Mouse (Mus musculus) cerebellum, postnatal 10 days (tissue): ENCODE measurements around the gene 4930564D02Rik.
A peak's percentile ranks its signal among the peaks of the same experiment; 100 is the strongest.

ENCODE experiments used
- DNase-seq, 2 experiments: peaks; one replicate each; pipeline ENCODE4 v3.0.0; 2021; ENCODE audit warnings: mixed read lengths in 2 of 2

The 4930564D02Rik gene

DNA sequence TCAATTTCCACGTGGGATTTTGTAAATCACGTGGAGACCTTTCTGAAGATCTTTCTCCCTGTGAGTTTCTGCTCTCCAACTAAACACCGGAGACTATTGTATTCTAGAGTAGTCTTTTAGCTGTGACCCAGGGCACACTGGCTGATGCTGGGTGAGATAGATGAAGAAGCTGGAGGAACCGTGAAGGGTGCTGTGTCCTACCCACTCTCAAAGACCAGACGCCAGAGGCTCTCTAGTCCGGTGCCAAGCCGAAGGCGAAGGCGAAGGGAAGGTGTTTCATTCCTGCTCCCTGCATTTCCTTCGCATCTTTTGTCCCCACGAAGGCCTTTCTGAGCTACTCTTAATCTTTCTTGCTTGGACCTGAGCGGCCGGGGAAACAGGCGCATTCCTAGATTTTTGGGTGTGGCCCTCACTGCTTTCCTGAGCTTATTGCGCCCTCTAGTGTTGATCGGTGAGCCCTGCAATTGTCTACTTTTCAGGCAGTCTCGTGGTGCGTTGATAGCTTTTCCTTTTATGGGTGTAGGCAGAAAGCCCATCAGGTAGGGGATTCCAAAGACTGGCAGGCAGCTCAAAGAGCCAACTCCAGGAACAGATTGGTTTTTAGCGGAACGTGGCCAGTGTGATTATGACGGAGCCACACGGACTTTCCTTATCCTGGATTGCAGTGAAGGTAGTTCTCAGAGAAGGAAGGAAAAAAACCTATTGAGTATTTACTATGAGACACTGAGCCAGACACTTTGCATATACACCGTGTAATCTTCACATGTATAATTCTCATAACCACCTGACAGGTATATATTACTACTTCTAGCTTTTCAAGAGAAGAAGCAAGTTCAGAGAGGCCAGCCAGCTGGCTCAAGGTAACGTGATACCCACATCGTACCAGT is 7.8 kb upstream of the 4930564D02Rik start:
- DNase-seq: peak; percentile 92 to 95

DNA sequence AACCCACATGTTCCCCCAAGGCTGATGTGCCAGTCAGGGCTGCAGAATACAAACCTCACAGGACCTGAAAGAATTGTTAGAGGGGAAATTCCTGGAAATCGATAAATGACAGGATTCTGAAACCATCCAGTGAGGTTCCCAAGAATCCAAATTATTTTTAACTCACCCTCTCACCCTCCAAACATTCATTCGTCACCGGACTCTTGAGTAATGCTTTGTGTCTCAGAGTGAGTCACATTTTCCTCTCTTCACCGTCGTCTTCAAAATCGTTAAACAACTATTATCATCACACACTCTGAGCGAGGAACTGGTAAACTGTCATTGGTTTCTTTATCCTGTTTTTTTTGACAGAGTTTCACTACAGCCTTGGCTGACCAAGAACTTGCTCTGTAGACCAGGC is 6.7 kb upstream of the 4930564D02Rik start:
- DNase-seq: no peak

DNA sequence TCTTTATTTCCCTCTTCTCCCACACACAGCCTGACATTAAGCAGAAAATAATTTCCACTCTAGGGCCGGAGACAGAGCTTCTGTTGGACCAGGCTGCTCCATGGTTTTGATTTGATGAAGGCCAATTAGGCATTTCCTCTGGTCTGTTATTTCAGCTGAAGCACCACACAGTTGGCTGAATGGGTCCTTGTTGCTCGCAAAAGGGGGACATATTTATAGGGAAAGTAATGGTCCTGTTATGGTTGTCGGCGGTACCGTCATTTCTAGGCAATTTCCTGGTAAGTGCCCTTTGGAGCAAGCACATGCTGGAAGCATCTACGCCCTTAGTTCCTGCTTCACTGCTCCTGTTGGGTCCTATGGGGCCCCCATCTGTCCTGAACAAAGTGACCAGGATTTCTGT is 5.7 kb upstream of the 4930564D02Rik start:
- no peak for DNase-seq

DNA sequence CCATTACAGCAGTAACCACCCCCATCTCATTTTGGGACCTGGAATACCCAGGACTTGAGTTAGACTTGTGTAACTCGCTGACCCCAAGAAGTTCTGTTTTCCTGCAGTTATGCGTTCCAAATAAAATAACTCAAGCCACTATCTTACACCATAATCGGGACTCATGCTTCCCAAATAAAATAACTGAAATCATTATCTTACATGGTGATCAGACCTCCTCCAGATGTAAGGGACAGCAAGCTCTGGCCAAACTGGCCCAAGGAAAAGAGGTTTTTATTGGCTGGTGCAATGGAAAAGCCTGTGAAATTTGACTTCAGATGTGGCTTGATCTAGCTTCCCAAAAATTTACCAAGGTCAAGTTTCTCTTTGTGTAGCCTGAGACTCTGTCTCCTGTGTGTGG is 5.1 kb upstream of the 4930564D02Rik start:
- DNase-seq: no peak

DNA sequence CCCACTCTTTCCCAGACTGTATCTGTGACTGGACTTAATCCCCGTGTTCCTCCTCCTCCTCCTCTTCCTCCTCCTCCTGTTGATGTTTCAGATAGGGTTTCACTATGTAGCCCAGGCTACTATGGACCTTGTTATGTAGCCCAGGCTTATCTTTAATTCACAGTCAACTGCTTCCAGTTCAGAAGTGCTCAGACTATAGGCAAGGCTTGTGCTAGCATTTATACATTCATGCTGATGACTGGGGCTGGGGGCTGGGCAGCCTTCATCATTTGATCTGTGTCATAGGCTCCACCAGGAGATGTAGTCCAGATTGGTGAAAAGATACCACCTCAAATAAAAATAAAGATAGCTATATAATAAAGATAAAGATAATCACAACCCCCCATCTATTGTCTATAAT is 4.7 kb upstream of the 4930564D02Rik start:
- DNase-seq: no peak

DNA sequence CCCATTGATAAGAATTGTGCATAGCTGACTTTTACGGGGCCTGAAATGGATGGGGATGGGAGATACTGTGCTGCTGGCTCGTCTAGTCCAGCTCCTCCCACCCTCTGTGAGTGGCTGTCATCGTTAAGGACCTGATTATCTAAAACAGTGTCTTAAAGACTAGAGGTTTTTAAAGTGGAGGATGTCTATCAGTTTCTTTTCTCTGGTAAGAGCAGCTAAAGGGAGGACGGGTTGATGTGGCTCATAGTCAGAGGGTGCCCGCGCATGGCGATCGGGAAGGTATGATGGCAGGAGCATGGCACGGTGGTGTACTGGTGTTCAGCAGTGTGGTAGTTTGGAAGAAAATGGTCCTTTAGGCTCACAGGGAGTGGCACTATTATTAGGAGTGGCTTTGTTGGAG is 4.0 kb upstream of the 4930564D02Rik start:
- DNase-seq: no peak

DNA sequence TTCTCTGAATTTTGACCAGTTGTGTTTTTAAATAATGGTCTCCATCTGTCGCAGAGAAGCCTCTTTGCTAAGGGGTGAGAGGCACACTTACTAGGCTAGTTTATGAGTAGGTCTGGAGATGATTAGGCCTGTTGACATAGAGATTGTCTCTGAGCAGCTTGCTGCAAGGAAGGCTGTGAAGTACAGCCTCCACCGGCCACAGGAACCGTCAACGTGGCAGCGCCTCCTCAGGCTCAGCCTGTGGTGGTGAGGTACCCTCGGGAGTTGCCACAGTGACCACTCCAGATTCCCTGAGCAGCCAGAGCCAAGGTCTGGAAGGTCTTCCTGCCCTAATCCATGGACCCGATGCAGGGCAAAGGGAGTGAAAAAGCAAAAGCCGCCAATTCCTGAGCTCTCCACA is 3.9 kb downstream of the 4930564D02Rik start:
- DNase-seq: no peak

DNA sequence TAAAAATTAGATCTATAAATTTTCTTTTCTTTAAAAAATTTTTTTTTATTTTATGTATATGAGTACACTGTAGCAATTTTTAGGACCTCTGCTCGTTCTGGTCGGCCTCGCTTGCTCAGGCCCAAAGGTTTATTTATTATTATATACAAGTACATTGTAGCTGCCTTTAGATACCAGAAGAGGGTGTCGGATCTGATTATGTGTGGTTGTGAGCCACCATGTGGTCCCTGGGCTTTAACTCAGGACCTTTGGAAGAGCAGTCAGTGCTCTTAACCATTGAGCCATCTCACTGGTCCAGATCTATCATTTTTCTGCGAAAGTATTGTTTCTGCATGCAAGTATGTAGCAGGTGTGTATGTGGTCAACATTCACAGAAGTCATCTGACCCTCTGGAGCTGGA is 4.6 kb downstream of the 4930564D02Rik start:
- DNase-seq: no peak

DNA sequence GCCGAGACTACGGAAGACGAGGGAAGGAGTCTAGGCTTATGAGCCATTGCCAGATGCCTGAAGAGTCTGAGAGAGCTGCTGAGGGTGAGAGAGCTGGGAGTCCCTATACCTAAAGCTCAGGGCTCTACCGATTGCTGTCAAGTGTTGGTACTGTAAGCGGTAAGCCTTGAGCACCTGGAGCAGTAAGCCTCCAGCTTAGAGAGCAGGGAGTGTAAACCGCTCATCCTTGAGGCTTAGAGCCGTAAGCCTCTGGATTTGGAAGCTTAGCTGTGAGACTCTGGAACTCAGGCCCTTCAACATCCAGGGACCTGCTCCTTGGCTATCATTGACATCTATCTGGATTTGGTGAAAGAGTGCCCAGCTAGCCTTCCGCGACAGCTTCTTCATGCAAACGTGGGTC is 5.9 kb downstream of the 4930564D02Rik start:
- DNase-seq: no peak

DNA sequence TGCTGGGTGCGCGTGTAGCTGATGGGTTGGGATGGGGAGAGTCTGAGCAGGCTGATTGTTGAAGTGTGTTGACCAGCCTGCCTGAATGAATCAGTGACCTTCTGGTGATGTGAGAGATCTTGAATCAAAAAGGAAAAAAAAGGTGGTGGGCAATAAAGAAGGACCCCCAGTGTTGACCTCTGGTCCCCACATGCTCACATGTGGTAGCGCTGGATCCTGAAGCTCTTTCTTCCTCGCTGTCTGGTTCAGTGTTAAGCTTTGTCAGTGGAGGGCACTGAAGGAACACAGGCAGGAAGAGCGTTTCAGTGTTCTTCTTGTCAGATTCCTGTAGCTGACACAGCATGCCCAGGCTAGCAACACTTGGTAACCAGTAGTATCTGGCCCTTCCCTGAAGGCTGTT is 9.2 kb downstream of the 4930564D02Rik start:
- DNase-seq: no peak

DNA sequence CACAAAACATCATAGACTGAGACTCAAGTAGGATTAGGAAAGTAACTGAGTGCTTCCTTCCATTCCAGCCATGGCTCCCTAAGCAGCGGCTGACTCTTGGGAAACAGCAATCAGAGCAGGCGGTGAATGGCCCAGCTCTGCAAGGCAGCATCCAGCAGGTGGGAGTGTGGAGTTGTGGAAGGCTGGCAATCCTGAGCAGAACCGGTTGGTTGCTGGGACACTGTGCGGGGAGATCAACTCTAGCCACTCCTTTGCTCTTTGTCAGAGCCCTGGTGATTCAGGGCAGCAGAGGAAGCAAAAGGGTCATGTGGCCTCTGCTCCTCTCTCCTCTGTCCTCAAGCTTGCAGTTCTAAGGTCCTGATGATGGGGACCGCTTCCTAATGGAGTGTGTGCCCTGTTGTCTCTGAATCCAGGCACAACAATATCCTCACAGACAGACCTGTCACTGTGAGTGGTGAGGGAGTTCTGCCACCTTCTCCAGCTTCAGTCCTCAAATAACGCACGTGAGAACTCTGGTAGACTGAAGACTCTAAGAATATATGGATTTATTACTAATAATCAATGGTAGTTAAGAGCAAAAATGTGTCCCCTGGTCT is 11.7 kb downstream of the 4930564D02Rik start:
- DNase-seq: peak; percentile 89 to 90

DNA sequence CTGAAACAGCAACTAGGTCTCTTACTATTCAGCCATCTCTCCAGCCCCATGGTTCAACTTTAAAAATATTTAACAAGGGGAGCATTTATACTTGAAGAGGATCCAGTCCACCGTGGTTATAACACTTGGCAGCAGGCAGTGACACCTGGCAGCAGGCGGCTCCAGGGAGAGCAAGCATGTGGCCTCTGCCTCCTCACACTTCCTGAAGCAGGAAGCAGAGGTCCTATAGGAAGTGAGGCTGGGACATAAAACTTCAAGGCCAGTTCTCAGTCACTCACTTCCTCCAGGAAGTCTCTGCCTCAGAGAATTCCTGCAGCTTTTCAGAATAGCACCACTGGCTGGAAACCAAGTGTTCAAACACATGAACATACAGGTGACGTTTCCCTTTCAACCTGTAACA is 20.7 kb downstream of the 4930564D02Rik start:
- no peak for DNase-seq

DNA sequence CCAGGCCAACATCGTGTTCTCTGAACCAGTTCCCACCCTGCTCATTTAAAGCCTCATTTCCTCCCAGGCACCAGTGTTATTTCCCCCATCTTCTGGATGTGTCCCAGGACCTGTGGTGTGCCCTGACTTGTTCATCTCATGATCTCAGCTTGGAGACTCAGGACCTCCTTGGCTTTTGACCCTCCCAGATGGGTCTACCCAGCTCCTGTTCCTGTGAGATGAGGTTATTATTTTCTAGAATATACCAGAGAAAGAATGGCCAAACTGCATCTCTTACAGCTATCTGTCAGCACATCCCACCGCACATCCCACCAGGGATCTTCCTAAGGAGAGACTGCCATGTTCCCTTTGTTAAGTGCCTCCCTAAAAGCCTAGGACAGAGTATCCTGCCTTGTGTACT is 22.0 kb downstream of the 4930564D02Rik start:
- no peak for DNase-seq

DNA sequence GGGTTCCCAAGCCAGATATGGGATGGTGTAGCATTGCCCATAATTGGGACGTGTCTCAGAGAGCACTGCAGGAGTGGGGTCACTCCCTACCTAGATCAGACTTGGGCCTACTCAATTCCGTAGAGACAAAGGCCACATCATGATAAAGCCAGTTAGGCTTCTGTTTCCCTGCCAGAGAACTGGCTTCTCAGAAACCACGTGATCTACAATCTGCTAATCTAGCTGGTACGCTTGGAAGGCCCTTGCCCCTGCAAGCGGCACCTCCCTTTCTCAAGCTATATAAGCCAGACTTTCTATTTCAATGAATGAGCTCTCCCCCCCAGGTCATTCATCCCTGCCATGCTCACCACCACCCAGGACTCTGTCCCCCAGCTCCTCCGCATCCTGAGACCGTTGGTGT is 23.5 kb downstream of the 4930564D02Rik start:
- DNase-seq: no peak

DNA sequence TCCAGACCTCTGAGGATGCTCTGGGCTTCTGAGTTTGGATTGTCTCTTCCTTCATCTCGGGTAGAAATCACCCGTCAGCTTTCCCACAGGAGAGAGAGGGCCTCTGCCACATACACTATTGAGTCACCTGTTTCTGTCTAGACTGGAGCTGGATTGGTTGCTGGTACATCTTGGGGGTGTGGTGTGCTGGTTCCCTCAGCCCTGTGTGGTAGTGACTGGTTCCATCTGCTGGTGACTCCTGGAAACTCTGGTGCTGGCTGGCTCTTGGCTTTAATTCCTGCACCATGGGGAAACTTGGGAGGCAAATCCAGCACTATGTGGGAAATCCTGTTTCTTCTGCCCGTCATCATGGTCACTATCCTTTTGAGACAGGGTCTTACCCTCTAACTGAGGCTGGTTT is 24.3 kb downstream of the 4930564D02Rik start:
- DNase-seq: peak; percentile 71 to 75

DNA sequence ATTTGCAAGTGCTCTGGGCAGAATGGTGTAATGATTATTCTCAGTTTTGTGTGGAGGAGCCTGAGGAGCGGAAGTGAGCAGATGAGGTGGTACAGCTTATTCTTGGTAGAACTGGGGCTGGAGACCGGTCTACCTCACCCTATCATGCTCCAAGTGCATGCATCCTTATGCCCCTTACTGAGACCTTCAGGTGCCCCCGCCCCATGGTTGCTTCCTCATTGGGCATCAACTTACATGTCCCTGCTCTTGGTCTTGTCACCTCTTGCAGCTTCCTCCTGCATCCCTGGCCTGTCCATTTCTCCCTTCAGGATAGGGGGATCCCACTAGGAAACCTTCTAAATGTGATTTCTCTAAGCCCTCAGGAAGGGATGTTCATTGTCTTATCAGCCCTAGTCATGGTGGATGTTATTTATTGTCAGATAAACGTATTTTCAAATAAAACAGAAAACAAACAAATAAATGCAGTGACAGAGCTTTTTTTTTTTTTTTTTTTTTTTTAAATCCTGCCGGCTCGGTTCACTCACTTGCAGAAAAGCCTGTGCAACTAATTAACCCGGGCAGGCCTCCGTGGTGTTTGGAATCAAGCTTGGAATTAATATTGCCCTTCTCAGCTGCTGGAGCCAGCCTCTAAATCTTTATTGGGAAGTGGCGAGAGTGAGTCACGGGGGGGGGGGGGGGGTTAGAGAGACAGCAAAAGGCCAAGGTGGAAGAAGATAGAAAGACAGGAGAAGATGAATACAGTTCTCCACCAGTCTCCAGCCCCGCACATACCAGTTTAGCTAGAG is 26.3 kb downstream of the 4930564D02Rik start:
- no peak for DNase-seq

DNA sequence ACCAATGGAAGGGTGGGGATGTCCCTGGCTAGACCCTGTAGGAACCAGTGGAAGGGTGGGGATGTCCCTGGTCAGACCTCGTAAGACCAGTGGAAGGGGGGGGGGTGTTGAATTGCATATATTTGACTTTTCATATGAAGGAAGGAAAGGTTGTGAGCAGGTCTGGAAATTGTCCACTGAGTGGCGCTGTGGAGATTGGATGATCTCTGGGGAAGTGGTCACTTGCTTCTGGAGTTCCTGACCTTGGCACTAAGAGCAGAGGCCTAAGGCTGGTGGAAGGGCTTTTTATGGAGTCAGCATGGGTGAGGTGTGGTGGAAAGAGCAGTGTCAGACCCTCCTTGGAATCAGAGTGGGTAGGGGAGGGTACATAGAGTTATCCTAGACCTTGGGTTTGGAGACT is 27.8 kb downstream of the 4930564D02Rik start:
- peak; percentile 50 to 64 for DNase-seq

DNA sequence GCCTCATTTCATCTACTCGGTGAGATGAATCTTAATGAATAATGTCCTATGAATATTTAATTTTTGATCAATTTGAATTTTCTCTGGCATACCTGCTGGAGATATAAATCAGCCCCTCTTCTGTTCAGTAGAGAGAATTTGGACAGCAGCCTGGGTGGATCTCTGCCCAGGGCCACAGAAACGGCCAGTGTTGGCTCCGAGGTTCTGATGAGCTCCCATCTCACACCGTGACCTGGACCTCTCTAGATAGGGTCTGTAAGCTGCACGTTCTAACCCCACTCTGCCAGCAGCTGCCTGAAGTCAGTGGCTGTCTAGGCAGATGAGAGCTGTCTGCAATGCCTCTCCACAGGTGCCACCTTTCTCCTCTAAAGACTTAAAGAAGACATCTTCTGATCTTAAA is 28.4 kb downstream of the 4930564D02Rik start:
- DNase-seq: peak; percentile 50 to 70

DNA sequence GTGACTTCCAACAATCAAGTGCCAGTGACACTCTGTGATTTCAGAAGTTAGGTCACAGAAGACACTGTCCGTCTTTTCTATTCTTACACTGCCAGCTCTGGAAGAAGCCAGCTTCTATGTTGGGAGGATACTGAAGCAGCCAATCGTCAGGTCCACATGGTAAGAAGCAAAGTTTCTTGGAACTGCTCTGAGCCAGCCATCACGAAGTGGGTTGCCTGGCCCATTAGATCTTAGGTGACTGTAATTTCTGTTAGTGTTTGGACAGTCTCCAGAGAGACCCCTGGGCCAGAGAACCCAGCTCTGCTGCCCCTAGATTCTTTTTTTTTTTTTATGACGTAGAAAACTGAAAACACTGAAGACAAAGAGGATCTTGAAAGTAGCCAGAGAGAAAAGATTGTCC is 30.9 kb downstream of the 4930564D02Rik start:
- DNase-seq: no peak

DNA sequence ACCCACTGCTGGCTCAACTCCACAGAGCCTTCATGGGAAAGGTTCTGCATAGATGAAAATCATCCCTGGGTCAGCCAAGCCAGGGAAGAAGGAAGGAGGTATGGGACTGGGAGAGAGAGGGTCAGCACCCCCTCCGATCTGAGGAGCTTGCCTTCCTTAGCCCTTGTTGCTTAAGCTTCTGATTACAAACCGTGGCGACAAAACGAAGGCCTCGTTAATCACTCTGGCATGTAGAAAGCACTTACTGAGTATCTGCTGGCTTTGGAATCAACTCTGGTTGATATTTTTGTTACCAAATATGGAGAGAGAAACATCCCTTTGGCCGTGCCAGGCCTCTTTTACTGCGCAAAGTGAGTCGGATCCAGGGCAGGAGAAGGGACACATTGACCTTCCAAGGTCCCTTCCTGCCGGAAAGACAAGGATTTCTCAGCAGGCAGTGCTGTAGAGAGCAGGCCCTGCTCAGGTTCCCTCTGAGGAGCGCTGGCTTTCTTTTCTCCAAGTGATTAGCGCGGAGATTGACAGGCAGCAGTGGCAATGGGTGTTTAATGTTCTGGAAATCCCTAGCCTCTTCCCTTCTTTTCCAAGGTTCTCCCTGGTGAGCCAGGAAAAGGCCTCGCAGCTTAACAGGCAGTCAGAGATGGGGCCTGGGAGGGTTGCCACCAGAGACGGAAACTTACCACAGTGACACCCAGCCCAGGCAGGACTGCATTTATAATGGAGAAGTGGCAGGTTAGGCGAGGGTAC is 33.1 kb downstream of the 4930564D02Rik start:
- no peak for DNase-seq

DNA sequence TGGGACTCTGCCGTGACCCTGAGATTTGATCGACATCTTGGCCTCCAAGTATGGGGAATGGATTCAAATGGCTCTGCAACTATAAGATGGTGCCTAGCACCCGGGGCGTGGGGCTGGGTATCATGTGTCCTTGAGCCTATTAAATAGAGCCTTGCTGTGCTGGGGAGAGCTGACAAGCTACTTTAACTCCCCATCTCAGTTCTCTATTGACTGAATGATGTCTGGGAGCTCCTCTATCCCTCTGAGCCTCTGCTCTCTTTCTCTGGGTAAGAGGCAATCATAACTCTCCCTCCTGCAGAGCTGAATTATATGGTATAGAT is 33.6 kb downstream of the 4930564D02Rik start:
- no peak for DNase-seq

DNA sequence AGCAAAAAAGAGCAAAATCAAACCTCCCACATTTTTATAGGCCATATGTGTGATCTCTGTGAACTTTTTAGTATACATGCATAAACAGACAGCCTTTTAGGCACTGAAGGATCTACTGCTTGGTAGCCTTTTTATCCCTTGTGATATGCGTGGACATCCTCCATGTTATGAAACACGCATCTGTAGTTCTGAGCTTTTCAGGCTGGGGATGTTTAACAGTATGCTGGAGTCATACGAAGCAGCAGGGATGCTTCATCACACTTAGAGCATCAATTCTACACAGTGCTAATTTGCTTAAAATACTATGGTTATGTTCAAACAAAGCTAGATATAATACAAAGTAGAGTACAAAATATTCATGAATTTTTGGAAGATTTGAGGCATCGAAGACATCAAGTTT is 39.2 kb downstream of the 4930564D02Rik start:
- no peak for DNase-seq

DNA sequence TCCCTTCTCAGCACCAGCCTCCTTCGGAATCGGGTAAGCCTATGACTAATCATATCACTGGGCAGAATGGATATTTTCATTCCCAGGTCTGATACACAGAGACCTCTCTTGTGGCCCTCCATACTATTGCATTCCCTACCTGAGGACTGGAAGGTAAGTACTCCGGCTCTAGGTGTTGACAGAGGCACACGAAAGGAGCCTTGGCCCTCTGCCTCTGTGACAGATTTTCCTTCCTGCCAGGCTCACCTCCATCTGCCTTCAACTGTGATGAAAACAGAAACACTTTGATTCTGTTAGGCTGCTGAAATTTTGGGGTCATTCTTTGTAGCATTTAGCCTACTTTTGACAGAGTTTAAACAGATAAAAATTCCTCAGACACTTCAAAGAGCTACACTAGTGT is 47.2 kb downstream of the 4930564D02Rik start:
- peak; percentile 77 to 80 for DNase-seq
